Mouse (Mus musculus) heart, adult 8-10 months (tissue): Measurements from ENCODE around the gene Gm13212. TPM values are rescaled to one million over a fixed set of nuclear protein-coding genes. Genes with fewer than 3 reads are reported as not detected.
"Not testable (repeated sequence)": the region's sequence is repeated elsewhere in the genome, so short reads cannot be mapped to it uniquely, and the experiment has no call there.

Source experiments
- DNase-seq: peaks from one replicate; pipeline ENCODE4 v3.0.0; 2022; ENCODE audit warnings: low spot score
- total RNA-seq, 4 experiments: library from RNA; stranded (reverse); gene quantifications; 2 replicates each; pipeline ENCODE4 v1.2.4; 2022

Gene Gm13212
- 1 to 10 TPM; 1.3 to 3.8 (median 2.8) TPM for total RNA-seq

DNA sequence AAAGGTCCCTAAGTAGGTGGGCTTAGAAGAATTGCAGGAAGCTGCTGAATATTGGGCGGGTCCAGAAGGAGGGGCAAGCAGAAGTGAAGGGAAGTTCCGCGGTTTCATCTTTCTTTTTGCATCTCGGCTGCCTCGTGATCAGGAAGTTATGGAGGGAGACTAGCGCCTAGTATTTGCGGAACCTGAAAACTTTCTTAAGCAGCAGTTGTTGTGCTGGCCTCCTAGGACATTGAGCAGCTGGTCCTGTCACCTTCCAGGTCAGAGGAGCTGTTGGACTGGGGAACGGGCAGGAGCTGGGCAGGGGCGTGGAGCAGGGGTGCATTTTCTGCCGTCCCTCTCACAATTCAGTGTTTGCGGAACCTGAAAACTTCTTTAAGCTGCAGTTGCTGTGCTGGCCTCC, at the start of gene Gm13212:
Gene Gm13212 (plus strand): TSS at position 89 of the 400 bp plus-strand sequence.
- DNase-seq, result not testable (repeated sequence)

DNA sequence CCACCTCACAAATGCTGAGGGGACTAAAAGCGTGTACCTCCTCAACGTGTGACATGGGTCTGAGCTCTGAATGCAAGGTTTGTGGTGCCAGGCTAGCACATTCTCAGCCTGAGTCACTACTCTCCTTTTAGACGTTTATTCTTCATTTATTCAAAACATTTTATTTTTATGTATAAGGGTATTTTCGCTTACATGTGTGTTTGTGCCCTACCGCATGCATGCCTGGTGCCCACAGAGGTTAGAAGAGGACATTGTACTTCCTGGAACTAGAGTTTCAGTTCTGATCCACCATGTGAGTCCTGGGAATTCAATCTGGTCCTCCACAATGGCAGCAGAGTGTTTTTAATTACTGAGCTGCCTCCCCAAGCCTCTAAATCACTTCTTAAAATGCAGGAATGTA, 41.1 kb upstream of the Gm13212 start:
- DNase-seq, result not testable (repeated sequence)

DNA sequence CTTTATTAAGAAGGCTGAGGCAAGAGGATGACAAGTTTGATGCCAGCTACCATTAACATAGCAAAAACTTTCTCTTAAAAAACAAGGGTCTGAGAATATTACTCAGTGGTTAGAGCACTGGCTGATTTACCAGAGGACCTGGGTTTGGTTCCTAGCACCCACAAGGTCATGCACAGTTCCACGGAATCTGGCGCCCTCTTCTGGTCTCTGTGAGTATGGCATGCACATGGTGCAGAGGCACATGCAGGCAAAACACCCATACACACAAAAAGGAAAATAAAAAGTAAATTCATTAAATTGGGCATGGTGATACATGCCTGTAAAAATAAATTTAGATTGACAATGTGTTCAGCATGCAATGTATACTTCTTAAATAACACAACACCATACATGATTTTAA, 39.9 kb upstream of the Gm13212 start:
- DNase-seq, result not testable (repeated sequence)

DNA sequence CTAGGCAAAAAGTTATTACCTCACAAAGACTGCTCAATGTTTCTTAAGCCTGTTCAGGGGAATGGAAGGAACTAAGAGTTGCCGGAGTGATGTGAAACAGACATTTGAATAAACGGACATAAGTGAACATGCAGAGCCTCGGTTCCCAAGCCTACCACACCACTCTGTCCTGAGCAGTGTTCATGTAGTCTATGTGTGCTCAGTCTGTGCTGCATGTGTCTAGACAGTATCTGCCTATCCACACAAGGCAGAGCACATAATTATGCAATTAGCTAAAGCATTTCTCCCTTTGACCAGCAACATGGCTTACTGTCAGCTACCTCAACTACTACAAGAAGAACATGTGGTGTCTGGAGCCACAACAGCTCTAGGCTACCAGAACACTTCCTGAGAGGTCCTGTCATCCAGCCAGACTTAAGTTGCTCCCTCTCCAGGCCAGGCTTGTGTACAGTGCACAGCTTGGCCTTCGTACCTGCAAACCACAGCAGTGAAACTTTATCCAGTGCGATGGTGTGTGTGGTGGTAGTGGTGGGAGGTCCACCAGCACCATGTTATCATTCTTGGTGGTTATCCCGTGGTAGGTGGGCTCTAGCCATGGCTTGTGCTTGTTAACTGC, 39.1 kb upstream of the Gm13212 start:
- not testable (repeated sequence) for DNase-seq

DNA sequence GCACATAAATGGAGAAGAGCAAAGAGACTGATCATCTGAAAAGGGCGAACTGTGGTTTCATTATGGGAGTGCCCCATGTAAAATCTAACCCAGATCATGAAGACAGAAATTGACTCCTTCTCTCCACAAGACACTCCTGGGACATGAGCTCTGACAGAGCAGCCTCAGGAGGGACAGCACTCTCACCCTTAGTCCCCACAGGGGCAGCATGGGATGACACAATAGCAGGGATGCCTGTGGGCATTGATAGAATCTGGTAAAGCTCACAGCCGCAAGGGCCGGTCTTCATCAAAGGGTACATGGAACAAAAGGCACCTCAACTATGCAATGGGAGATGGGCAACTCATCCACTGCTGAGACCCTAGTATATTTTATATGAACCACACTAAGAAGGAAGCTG, 38.5 kb upstream of the Gm13212 start:
- not testable (repeated sequence) for DNase-seq

DNA sequence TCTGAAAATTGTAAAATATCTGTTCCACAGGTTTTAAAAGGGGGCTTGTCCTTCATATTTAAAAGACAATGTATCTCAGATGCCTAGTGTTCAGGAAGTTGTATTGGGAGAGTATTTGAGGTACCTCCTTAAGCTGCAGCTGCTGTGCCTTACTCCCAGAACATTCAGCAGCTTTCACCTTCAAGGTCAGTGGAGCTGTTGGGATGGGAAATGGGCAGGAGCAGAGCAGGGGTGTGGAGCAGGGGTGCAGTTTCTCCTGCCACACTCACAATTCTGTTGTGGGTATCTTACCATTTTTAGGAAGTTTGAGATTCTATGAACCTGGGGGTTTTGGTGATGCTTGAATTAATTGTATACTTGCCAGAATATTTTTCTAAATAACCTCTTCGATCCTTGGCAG, 28.3 kb upstream of the Gm13212 start:
- no peak for DNase-seq

DNA sequence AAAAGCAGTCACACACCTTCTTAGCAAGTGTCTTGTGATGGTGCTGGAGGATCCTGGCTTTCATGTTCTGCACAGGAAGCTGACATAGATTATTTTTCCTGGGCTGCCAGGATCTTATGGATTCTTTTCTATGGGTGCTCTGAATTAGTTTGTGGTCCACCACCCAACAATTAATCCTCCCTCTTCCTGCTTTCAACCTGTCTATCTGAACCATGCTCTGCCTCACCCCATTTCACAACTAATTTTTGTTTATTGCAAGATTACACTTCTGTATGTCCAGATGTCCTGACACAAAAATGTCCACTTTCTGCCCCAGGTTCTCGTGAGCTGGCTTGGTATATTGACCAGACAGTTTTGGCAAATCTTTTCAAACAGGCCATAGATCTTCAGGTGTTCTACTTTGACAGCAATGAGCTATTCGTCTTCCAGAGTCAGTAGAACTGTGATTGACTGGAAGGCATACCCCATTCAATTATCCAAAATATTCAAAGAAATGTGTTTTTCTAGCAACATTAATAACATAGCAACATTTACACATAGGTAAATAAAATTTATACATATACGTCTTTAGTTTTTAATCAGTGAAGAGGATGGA, 25.4 kb upstream of the Gm13212 start:
- DNase-seq, result no peak

DNA sequence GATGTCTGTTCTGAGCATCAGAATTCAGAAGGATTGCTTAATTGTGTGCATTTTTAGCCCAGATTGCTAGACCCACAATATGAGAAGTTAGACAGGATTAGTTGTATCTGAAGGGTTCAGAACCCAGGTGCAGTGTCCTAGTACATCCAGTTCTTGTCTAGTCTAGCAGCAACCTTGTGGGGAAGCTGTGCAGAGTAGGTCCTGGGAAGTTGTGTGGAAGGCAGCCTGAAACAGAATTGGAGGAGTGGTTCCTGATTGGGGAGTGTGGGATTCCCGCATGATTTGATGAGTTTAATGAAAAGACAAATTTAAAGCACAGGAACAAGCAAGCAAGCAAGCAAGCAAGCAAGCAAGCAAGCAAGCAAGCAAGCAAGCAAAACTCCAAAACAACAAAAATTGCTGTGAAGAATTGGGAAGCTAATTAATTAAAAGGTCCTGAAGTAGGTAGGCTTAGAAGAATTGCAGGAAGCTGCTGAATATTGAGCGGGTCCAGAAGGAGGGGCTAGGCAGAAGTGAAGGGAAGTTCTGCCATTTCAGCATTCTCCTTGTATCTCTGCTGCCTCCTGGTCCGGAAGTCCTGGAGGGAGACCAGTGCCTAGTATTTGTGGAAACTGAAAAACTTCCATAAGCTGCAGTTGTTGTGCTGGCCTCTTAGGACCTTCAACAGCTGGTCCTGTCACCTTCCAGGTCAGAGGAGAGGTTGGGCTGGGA, 20.7 kb upstream of the Gm13212 start:
- no peak for DNase-seq

DNA sequence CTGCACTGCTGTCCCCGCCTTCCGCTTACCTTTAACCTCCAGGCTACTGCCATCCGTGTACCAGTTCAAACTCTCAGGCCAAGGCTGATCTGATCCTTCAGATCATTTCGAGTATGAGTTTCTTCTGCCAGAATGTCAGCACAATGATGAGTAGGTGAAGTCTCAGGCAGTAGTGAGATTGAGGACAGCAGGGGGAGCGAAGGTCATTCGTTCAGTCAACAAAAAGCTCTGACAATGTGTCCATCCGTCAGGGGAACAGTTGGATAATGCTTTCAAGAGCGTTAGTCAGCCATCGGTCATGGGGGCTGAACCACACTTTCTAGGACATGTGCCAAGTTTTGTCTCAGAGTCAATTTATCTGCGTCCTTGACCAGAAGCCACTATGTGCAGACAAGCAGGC, 14.5 kb upstream of the Gm13212 start:
- not testable (repeated sequence) for DNase-seq

DNA sequence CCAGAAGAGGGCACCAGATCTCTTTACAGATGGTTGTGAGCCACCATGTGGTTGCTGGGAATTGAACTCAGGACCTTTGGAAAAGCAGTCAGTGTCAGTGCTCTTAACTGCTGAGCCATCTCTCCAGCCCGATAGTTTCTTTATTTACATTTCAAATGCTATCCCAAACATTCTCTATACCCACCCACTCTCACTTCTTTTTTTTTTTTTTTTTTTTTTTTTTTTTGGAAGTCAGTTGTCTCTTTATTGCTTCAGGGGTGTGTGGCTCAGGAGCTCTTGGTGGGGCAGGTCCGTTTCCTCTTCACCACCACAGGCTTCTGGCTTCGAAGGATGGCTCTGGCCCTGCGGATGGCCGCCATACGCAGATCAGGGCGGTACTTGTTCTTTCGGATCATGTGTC, 8.3 kb upstream of the Gm13212 start:
- not testable (repeated sequence) for DNase-seq

DNA sequence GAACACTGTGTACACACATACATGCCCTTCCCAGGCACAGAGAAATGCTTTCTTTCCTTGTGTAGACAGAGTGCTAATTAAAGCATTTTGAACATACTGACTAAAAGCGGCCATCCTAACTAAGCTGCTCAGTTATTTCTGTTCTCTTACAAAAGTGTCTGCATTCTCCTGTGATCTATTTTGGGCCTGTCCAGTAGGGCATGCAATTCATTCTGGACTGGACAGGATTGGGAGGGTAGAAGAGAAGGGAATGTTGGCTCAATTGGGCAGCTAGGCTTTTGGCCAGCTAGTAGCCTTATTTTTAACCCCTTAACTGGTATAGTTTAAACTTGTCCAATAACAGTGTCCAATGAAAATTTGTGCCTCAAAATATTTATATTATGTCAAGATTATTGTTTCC, 4.6 kb upstream of the Gm13212 start:
- DNase-seq, result not testable (repeated sequence)

DNA sequence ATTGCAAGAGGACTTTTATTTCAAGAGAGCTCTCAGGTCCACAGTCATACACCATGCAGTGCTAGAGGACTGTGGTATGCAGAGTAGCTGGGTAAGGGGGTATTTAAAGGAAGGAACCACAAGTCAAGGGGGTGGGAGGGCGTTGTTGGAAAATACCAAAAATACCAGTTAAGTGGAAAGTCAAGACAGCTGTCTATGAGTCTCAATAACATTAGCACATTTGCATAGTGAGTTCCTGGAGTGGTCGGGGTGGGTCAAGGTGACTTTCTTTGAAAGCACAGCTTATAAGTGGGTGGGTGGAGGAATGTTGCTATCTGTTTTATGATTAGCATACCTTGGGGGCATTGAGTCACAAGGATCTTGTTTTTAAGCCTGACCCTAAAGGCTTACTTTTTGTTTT, 1.1 kb downstream of the Gm13212 start:
- DNase-seq, result not testable (repeated sequence)

DNA sequence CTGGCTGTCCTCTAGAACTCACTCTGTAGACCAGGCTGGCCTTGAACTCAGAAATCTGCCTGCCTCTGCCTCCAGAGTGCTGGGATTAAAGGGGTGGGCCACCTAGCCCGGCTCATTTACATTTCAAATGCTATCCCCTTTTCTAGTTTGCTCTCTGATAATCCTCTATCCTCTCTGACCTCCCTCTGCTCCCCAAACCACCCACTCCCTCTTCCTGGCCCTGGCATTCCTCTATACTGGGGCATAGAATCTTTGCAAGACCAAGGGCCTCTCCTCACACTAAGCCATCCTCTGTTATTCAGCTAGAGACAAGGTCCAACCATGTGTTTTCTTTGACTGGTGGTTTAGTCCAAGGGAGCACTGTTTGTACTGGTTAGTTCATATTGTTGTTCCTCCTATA, 9.2 kb downstream of the Gm13212 start:
- not testable (repeated sequence) for DNase-seq

DNA sequence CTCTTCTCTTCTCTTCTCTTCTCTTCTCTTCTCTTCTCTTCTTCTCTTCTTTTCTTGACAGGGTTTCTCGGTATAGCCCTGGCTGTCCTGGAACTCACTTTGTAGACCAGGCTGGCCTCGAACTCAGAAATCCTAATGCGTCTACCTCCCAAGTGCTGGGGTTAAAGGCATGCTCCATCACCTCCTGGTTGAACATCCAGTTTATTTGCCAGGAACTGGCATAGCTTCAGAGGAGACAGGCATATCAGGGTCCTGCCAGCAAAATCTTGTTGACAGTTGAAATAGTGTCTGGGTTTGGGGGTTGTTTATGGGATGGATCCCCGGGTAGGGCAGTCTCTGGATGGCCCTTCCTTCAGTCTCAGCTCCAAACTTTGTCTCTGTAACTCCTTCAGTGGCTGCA, 9.8 kb downstream of the Gm13212 start:
- not testable (repeated sequence) for DNase-seq

DNA sequence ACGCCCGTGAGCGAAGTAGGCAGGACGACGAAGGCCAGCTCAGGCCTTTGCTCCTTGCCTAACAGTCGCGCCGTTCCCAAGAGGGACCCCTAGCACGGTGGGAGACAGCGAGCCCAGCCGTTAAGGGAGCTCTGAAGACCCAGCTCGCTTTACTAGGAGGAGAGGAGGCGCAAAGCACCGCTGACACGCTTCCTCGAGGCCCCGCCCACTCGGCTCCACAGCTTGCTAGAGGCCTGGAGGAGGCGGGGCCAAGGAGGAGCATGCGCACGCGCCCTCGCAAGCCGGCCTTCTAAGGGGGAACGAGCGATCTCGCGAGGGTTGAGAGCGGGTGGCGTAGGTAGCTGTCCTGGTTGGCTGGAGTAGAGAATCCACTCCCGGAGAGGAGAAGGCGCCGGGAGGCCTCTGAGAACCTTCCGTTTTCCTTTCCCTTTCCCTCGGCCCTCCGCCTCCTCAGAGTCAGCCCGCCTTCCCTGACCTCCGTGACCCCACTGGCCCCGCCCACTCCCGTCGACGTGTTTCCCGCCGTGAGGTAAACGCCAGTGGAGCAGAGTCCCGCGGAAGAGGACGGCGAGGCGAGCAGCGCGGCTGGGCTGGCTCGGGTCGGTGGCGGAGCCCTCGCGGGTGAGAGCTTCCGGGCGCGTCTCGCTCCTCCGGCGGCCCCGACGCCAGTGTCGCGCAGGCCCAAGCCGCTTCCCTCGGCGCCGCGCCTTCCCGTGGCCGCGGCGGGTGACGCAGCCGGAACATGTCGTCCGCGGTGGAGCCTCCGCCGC, 55.6 kb downstream of the Gm13212 start:
- not testable (repeated sequence) for DNase-seq

DNA sequence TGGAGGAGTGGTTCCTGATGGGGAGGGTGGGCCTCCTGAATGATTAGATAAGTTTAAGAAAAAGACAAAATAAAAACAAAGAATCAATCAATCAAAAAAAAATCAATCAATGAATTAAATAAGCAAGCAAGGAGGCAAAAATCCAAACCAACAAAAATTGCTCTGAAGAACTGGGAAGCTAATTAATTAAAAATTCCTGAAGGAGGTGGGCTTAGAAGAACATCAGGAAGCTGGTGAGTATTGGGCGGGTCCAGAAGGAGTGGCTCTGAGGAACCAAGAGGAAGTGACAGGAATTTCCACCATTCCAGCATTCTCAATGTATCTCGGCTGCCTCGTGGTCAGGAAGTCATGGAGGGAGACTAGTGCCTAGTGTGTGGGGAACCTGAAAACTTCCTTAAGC, 85.4 kb downstream of the Gm13212 start, which contains the start of gene Zfp980:
Gene Zfp980 (plus strand): TSS at position 301 of the 400 bp plus-strand sequence.
- DNase-seq, result not testable (repeated sequence)

DNA sequence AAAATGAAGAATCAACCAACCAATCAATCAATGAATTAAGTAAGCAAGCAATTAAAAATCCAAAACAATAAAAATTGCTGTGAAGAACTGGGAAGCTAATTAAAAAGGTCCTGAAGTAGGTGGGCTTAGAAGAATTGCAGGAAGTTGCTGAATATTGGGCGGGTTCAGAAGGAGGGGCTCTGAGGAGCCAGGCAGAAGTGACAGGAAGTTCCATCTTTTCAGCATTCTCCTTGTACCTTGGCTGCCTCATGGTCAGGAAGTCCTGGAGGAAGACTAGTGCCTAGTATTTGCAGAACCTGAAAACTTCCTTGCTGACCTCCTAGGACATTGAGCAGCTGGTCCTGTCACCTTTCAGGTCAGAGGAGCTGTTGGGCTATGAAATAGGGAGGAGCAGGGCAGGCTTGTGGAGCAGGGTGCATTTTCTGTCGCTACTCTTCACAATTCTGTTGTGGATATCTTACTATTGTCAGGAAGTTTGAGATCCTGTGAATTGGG, 89.4 kb downstream of the Gm13212 start:
- not testable (repeated sequence) for DNase-seq

Other genes with a start within 250 kb of the Gm13212 start
- gene Zfp990, start 74.4 kb upstream of the Gm13212 start, total RNA-seq, result under 1 TPM; 0.12 to 0.44 (median 0.18) TPM
- under 1 TPM in 3 of 4 experiments, not detected in 1; 0.09 to 0.57 (median 0.19) TPM for gene Zfp980, start 85.5 kb downstream of the Gm13212 start, total RNA-seq